Mouse (Mus musculus) midbrain, embryonic 14.5 days (tissue): ENCODE data around the gene Phldb3. TPM values are rescaled to one million over a fixed set of nuclear protein-coding genes. Genes with fewer than 3 reads are reported as not detected.

ENCODE experiments used
- ATAC-seq: fragments of 200-750 bp; cut with Nextera tagmentation; 2 replicates; pipeline ENCODE4 v1.8.0; 2017; ENCODE audit warnings: moderate number of reproducible peaks, moderate library complexity; ENCODE audit not compliant: low FRiP score, low TSS enrichment
- DNase-seq: peaks from one replicate; pipeline ENCODE4 v3.0.0-alpha.2; 2015
- H3K27ac ChIP-seq: fragments of 300-500 bp; sonication (generic); replicated peaks from 2 replicates; pipeline ENCODE4 v1.5.1; 2014; ENCODE audit warnings: mild to moderate bottlenecking, low read depth, low read length, moderate library complexity
- H3K27me3 ChIP-seq: fragments of 300-500 bp; sonication (generic); 2 replicates; pipeline ENCODE4 v1.6.1; 2014; ENCODE audit warnings: low read length, control low read depth, mixed read lengths; ENCODE audit not compliant: control insufficient read depth, insufficient read depth
- H3K36me3 ChIP-seq: fragments of 300-500 bp; sonication (generic); 2 replicates; pipeline ENCODE4 v1.6.1; 2014; ENCODE audit warnings: low read length, control low read depth; ENCODE audit not compliant: control insufficient read depth, insufficient read depth
- H3K4me1 ChIP-seq: fragments of 300-500 bp; sonication (generic); 2 replicates; pipeline ENCODE4 v1.6.1; 2014; ENCODE audit warnings: mild to moderate bottlenecking, antibody characterized with exemption, low read length, control low read depth; ENCODE audit not compliant: control insufficient read depth, insufficient read depth
- H3K4me2 ChIP-seq: fragments of 300-500 bp; sonication (generic); 2 replicates; pipeline ENCODE4 v1.6.1; 2014; ENCODE audit warnings: mild to moderate bottlenecking, low read length, moderate library complexity
- H3K4me3 ChIP-seq: fragments of 300-500 bp; sonication (generic); replicated peaks from 2 replicates; pipeline ENCODE4 v1.5.1; 2014; ENCODE audit warnings: low read depth, low read length
- H3K9ac ChIP-seq: fragments of 300-500 bp; sonication (generic); replicated peaks from 2 replicates; pipeline ENCODE4 v1.6.1; 2014; ENCODE audit warnings: mild to moderate bottlenecking, low read length, moderate library complexity
- H3K9me3 ChIP-seq: fragments of 300-500 bp; sonication (generic); 2 replicates; pipeline ENCODE4 v1.6.1; 2016; ENCODE audit warnings: low read length, control low read depth, mixed read lengths; ENCODE audit not compliant: control insufficient read depth
- WGBS: fragments of 180-500 bp; shearing (Covaris S2); extraction: QIAGEN DNeasy Blood & Tissue Kit; methylation state at CpG from one replicate; pipeline ENCODE4 v1.1.7; 2014; 5-methylcytosine and 5-hydroxymethylcytosine counted together
- polyA plus RNA-seq: library from polyadenylated mRNA; unstranded; fragments of >200 nt; fragmentation: Nextera tagmentation; extraction: Ambion mirVana; gene quantifications from 2 replicates; pipeline ENCODE4 v1.2.1, GENCODE M21; 2014

The Phldb3 gene
- polyA plus RNA-seq, 1 experiment from 2014 or later: not detected

DNA sequence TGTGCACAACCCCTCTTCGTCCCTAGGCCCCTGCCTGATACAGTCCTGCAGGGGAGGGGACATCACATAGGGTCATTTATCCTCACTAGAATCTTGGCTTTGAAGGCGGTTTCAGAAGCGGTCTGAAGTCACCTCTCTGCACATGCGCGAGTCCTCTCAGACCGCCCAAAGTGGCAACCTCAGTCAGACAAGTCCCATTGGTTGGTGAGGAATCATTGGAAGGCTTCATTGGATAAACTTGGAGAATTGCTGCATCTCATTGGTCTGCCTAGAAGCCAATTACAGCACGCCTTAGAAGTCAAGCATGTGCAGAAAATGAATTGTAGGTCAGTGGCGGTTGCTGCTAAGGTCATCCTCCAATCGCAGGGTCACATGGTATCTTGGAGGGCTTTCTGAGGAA is 66.0 kb downstream of the Phldb3 start, which contains the start of gene Tex101:
Gene Tex101, minus strand, starts transcription at position 101 of the 400 bp plus-strand sequence.
- no peaks in the 10 kb centered on the region for H3K9me3 ChIP-seq
- DNase-seq (no peak), ATAC-seq (no peak)
- no peaks in the 10 kb centered on the region for H3K36me3 ChIP-seq
- no peak within 1 kb of the TSS for H3K9ac ChIP-seq
- H3K4me1 ChIP-seq: no peaks in the 10 kb centered on the region
- H3K4me3 ChIP-seq: no peak within 1 kb of the TSS
- H3K4me2 ChIP-seq: no peak within 1 kb of the TSS
- 93% methylated on average over 9 of the region's 9 CpGs for WGBS
- H3K27ac ChIP-seq: no peak within 1 kb of the TSS
- no peaks in the 10 kb centered on the region for H3K27me3 ChIP-seq

Other genes with a start within 250 kb of the Phldb3 start
- 0.43 and 0.45 TPM in 2 replicates for gene Kcnn4, start 240.5 kb upstream of the Phldb3 start, polyA plus RNA-seq
- gene Smg9, start 211.1 kb upstream of the Phldb3 start, polyA plus RNA-seq: 32.9 and 33.3 TPM in 2 replicates
- gene Irgc1, start 158.5 kb upstream of the Phldb3 start, polyA plus RNA-seq: not detected in 2 replicates
- gene Plaur, start 148.3 kb upstream of the Phldb3 start, polyA plus RNA-seq: 1.1 and 2.6 TPM in 2 replicates
- 26.2 and 63.4 TPM in 2 replicates for gene Cadm4, start 128.7 kb upstream of the Phldb3 start, polyA plus RNA-seq
- gene Zfp428, start 103.8 kb upstream of the Phldb3 start, polyA plus RNA-seq: 216 and 303 TPM in 2 replicates
- 0.93 and 1.8 TPM in 2 replicates for gene AC161166.1, start 98.3 kb upstream of the Phldb3 start, polyA plus RNA-seq
- gene Irgq, start 80.1 kb upstream of the Phldb3 start, polyA plus RNA-seq: 24.6 and 30.3 TPM in 2 replicates
- gene Pinlyp, start 64.6 kb upstream of the Phldb3 start, polyA plus RNA-seq: not detected in 2 replicates
- 55.0 and 55.8 TPM in 2 replicates for gene Xrcc1, start 64.5 kb upstream of the Phldb3 start, polyA plus RNA-seq
- gene Ethe1, start 23.2 kb upstream of the Phldb3 start, polyA plus RNA-seq: 18.5 and 24.2 TPM in 2 replicates
- gene Zfp575, start 23.1 kb upstream of the Phldb3 start, polyA plus RNA-seq: 9.2 and 12.1 TPM in 2 replicates
- gene Lypd3, start 25.8 kb downstream of the Phldb3 start, polyA plus RNA-seq: 0.13 and 0.26 TPM in 2 replicates
- gene Tex101, start 65.9 kb downstream of the Phldb3 start, polyA plus RNA-seq: not detected in 2 replicates
- not detected in 2 replicates for gene BC049730, start 98.5 kb downstream of the Phldb3 start, polyA plus RNA-seq
- gene Gm4763, start 116.1 kb downstream of the Phldb3 start, polyA plus RNA-seq: not detected in 2 replicates
- gene Cd177, start 149.5 kb downstream of the Phldb3 start, polyA plus RNA-seq: 0.24 and 1.2 TPM in 2 replicates
- gene Ceacam10, start 166.4 kb downstream of the Phldb3 start, polyA plus RNA-seq: not detected in 2 replicates